Mouse (Mus musculus) liver, embryonic 14.5 days (tissue): ENCODE results near the gene Pced1b. TPM values are rescaled to one million over a fixed set of nuclear protein-coding genes. Genes with fewer than 3 reads are reported as not detected.

Experiments used
- ATAC-seq: fragments of 200-750 bp; cut with Nextera tagmentation; 2 replicates; pipeline ENCODE4 v1.8.0; 2017; ENCODE audit warnings: moderate number of reproducible peaks, mild to moderate bottlenecking, moderate library complexity; ENCODE audit not compliant: insufficient read depth
- DNase-seq, 3 experiments: peaks; one replicate each; pipeline ENCODE4 v3.0.0-alpha.2; 2012 to 2013; ENCODE audit warnings: low read depth in 3 of 3, low spot score in 3 of 3
- H3K27ac ChIP-seq: fragments of 300-500 bp; sonication (generic); 2 replicates; pipeline ENCODE4 v1.5.1; 2014; ENCODE audit warnings: moderate library complexity, mild to moderate bottlenecking, control low read depth, inconsistent platforms
- H3K27me3 ChIP-seq: fragments of 300-500 bp; sonication (generic); 2 replicates; pipeline ENCODE4 v1.6.1; 2014; ENCODE audit warnings: mild to moderate bottlenecking, low read length, moderate library complexity; ENCODE audit not compliant: control insufficient read depth, insufficient read depth
- H3K36me3 ChIP-seq: fragments of 300-500 bp; sonication (generic); replicated peaks from 2 replicates; pipeline ENCODE4 v1.6.1; 2014; ENCODE audit warnings: low read depth; ENCODE audit not compliant: control insufficient read depth, insufficient read depth
- H3K4me1 ChIP-seq, 2 experiments: fragments of 200-500 bp in 1 of 2; fragments of 300-500 bp in 1 of 2; sonication (generic) in 1 of 2; replicated peaks; 2 replicates each; pipeline ENCODE4 v1.6.1; 2012 to 2014; ENCODE audit warnings: antibody characterized with exemption in 1 of 2, inconsistent platforms in 1 of 2, low read length in 1 of 2; ENCODE audit not compliant: control insufficient read depth in 2 of 2, insufficient read depth in 2 of 2
- H3K4me2 ChIP-seq: fragments of 300-500 bp; sonication (generic); 2 replicates; pipeline ENCODE4 v1.6.1; 2014; ENCODE audit warnings: low read depth, mild to moderate bottlenecking, control low read depth, moderate library complexity
- H3K4me3 ChIP-seq, 2 experiments: fragments of 200-500 bp in 1 of 2; fragments of 300-500 bp in 1 of 2; sonication (generic) in 1 of 2; 2 replicates each; pipeline ENCODE4 v1.5.1; 2012 to 2014; ENCODE audit warnings: low read depth in 2 of 2, low read length in 2 of 2, mild to moderate bottlenecking in 2 of 2, control low read depth in 1 of 2, inconsistent platforms in 1 of 2, moderate library complexity in 1 of 2; ENCODE audit not compliant: insufficient read depth in 1 of 2
- H3K9ac ChIP-seq: fragments of 300-500 bp; sonication (generic); replicated peaks from 2 replicates; pipeline ENCODE4 v1.6.1; 2014; ENCODE audit warnings: mild to moderate bottlenecking, control low read depth, moderate library complexity
- H3K9me3 ChIP-seq: fragments of 300-500 bp; sonication (generic); 2 replicates; pipeline ENCODE4 v1.6.1; 2016; ENCODE audit warnings: low read length, mixed read lengths; ENCODE audit not compliant: control insufficient read depth
- CTCF ChIP-seq: IDR thresholded peaks from 2 replicates; pipeline ENCODE4 v1.5.1; 2016; ENCODE audit warnings: antibody characterized with exemption, low read depth, control low read depth
- EP300 ChIP-seq: IDR thresholded peaks from 2 replicates; pipeline ENCODE4 v1.6.1; 2016; ENCODE audit warnings: antibody characterized with exemption, low read depth
- WGBS: fragments of 180-500 bp; shearing (Covaris S2); extraction: QIAGEN DNeasy Blood & Tissue Kit; methylation state at CpG from one replicate; pipeline ENCODE4 v1.1.7; 2014; ENCODE audit not compliant: insufficient replicate concordance; 5-methylcytosine and 5-hydroxymethylcytosine counted together
- polyA plus RNA-seq, 2 experiments: library from polyadenylated mRNA; depleted of rRNA in 1 of 2; stranded (reverse) in 1 of 2; unstranded in 1 of 2; fragments of >200 nt; fragmentation: Nextera tagmentation in 1 of 2; extraction: Ambion mirVana in 1 of 2; gene quantifications; 2 replicates each; pipeline versions ENCODE4 v1.2.1 to v1.2.3; 2012 to 2014

Gene Pced1b
- polyA plus RNA-seq, 2 experiments = 5.7 to 8.2 TPM

GRCm38 (mm10) chr15:97345110-97345509 is 98.2 kb downstream of the Pced1b start:
- H3K4me3 ChIP-seq = no peak overlapping the region
- no peaks in the 10 kb centered on the region for H3K9me3 ChIP-seq
- H3K27me3 ChIP-seq = no peaks in the 10 kb centered on the region; the same call in 1 of the 2 replicates
- 44% methylated on average over 9 of the region's 9 CpGs for WGBS
- no peak overlapping the region; the same call in 1 of the 2 replicates for H3K27ac ChIP-seq
- H3K4me2 ChIP-seq = peak overlapping the region; percentile 29
- H3K9ac ChIP-seq = no peak overlapping the region
- DNase-seq (peak in 1 of 3 experiments; percentile 38), ATAC-seq (peak; percentile 48)
- peaks cover 28 to 38% of the 10 kb centered on the region in 2 experiments for H3K4me1 ChIP-seq
- TF ChIP-seq CTCF = no peak
- peak; percentile 45 for TF ChIP-seq EP300
- H3K36me3 ChIP-seq = no peaks in the 10 kb centered on the region

GRCm38 (mm10) chr15:97345917-97346316 is 99.0 kb downstream of the Pced1b start:
- TF ChIP-seq CTCF (no peak), EP300 (no peak)
- H3K9me3 ChIP-seq = no peaks in the 10 kb centered on the region
- no peak overlapping the region for H3K27ac ChIP-seq
- no peaks in the 10 kb centered on the region; the same call in 1 of the 2 replicates for H3K27me3 ChIP-seq
- no peak for ATAC-seq
- no peak overlapping the region for H3K4me2 ChIP-seq
- no peak overlapping the region for H3K9ac ChIP-seq
- H3K4me3 ChIP-seq = no peak overlapping the region
- no peaks in the 10 kb centered on the region for H3K36me3 ChIP-seq
- 75% methylated on average over 6 of the region's 6 CpGs for WGBS
- H3K4me1 ChIP-seq = peaks cover 31 to 45% of the 10 kb centered on the region in 2 experiments
- DNase-seq = no peak

- Histone ChIP-seq H3K4me3 (no peak overlapping the region), H3K4me1 (peaks cover 31 to 45% of the 10 kb centered on the region in 2 experiments), H3K9ac (no peak overlapping the region), H3K4me2 (no peak overlapping the region), H3K27ac (no peak overlapping the region), H3K9me3 (no peaks in the 10 kb centered on the region), H3K27me3 (no peaks in the 10 kb centered on the region; the same call in 1 of the 2 replicates), H3K36me3 (no peaks in the 10 kb centered on the region)
- WGBS = 76% methylated on average over 5 of the region's 5 CpGs
- ATAC-seq = no peak
- DNase-seq = no peak
- TF ChIP-seq EP300 (no peak), CTCF (no peak)
Observed at GRCm38 (mm10) chr15:97346413-97346812, 99.5 kb downstream of the Pced1b start.

- Histone ChIP-seq H3K36me3 (no peaks in the 10 kb centered on the region), H3K4me1 (peaks cover 31 to 46% of the 10 kb centered on the region in 2 experiments), H3K27me3 (no peaks in the 10 kb centered on the region; the same call in 1 of the 2 replicates), H3K9me3 (no peaks in the 10 kb centered on the region), H3K9ac (no peak overlapping the region), H3K4me2 (no peak overlapping the region), H3K27ac (no peak overlapping the region), H3K4me3 (no peak overlapping the region)
- DNase-seq (no peak), ATAC-seq (no peak)
- TF ChIP-seq EP300 (no peak), CTCF (no peak)
- 81% methylated on average over 4 of the region's 4 CpGs for WGBS
Observed at GRCm38 (mm10) chr15:97346897-97347296, 100.0 kb downstream of the Pced1b start.

- no peak for ATAC-seq
- 80% methylated on average over 24 of the region's 24 CpGs for WGBS
Observed at GRCm38 (mm10) chr15:97348566-97349315, 101.8 kb downstream of the Pced1b start.

More at GRCm38 (mm10) chr15:97348566-97349315, 101.8 kb downstream of the Pced1b start:
- Histone ChIP-seq H3K4me2 (no peak overlapping the region), H3K4me3 (no peak overlapping the region), H3K27me3 (no peaks in the 10 kb centered on the region; the same call in 1 of the 2 replicates), H3K9me3 (no peaks in the 10 kb centered on the region), H3K9ac (no peak overlapping the region), H3K4me1 (peaks cover 17 to 29% of the 10 kb centered on the region in 2 experiments), H3K27ac (no peak overlapping the region), H3K36me3 (no peaks in the 10 kb centered on the region)
- no peak for TF ChIP-seq CTCF
- no peak for TF ChIP-seq EP300
- DNase-seq = no peak
